Mouse (Mus musculus): ENCODE measurements around the gene Ak4. TPM values are rescaled to one million over a fixed set of nuclear protein-coding genes. Genes with fewer than 3 reads are reported as not detected.

Ak4 gene
- polyA plus RNA-seq, 1 experiment from 2014 or later: 19.0 TPM

DNA sequence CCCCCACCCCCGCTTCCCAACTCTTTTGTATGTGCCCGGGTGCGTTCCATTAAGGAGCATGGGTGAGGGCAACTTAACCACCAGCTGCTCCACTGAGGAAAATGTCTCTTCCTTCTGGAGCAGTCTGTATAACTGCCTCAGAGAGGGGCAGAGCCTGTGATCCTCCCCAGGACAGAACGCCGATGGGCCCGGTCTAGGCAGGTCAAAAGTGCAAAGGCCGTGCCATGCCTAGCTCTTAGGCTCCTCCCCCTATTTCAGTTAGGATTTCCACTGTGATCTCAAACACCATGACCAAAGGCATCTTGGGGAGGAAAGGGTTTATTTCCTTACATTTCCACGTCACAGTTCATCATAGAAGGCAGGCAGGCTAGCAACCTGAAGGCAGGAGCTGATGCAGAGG, 29.6 kb downstream of the Ak4 start:
- Histone ChIP-seq H3K9ac (no peak overlapping the region), H3K27me3 (no peaks in the 10 kb centered on the region), H3K9me3 (replicated peaks) (no peaks in the 10 kb centered on the region), H3K36me3 (no peaks in the 10 kb centered on the region; the same call in 1 of the 2 replicates), H3K4me2 (no peak overlapping the region), H3K4me1 (no peaks in the 10 kb centered on the region), H3K27ac (no peak overlapping the region), H3K4me3 (replicated peaks) (no peak overlapping the region)
- ATAC-seq (replicated peaks; ENCODE audit: low FRiP score): no peak
- WGBS: 82% methylated on average over 8 of the region's 8 CpGs

DNA sequence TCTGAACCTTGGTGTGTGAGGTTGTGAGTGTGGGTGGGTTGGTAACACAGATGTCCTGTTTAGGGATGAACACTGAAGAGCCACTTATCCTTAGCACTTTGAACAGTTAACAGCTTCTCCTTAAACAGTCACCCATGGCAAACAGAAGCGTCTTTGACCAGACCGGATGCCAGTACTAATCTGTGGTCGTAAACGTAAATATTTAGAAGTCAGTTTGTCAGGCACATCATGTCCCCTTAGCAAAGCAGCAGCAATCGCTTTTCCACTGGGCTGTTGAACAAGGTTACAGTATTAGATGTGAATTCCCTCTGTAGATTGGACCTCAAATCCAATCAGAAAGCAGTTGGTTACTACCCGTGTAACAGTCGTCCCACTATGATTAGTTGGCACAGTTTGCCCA, 30.3 kb downstream of the Ak4 start:
- H3K4me3 ChIP-seq (replicated peaks): no peak overlapping the region
- no peak overlapping the region for H3K27ac ChIP-seq
- H3K36me3 ChIP-seq: no peaks in the 10 kb centered on the region; the same call in 1 of the 2 replicates
- no peak for ATAC-seq (replicated peaks; ENCODE audit: low FRiP score)
- no peaks in the 10 kb centered on the region for H3K27me3 ChIP-seq
- WGBS: 81% methylated on average over 7 of the region's 7 CpGs
- no peak overlapping the region for H3K9ac ChIP-seq
- H3K4me1 ChIP-seq: no peaks in the 10 kb centered on the region
- H3K4me2 ChIP-seq: no peak overlapping the region
- no peaks in the 10 kb centered on the region for H3K9me3 ChIP-seq (replicated peaks)

DNA sequence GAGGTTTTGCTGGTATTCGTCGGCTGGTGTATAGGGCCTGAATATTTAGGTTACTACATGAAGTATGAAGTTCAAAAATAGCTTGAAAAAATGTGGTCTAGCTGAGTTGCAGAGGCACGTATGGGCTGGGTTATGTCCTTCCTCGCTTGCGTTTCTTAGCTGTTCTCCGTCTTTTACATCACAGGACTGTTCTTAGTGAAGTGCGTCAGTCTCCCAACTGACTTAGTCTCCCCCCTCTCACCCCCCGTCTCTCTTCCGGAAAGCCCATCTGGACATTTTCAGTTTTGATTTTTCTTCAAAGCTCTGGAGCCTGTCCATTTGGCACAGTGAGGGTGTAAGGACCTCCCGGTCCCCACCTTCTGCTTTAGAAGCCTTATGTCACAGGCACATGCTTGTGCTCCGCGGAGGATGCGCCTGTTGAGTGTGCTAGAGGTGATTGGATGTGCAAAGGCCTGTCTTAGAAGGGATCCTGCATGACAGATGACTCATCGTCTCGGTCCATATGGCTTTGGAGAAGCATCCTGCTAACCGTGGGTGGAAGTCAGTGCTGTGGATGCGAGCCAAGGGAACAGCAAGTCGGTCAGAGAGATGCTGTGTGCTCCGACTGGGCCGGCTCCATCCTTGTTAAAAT, 31.2 kb downstream of the Ak4 start:
- Histone ChIP-seq H3K27ac (no peak overlapping the region), H3K4me2 (no peak overlapping the region), H3K9me3 (replicated peaks) (no peaks in the 10 kb centered on the region), H3K27me3 (no peaks in the 10 kb centered on the region), H3K9ac (no peak overlapping the region), H3K4me3 (replicated peaks) (no peak overlapping the region), H3K36me3 (no peaks in the 10 kb centered on the region; the same call in 1 of the 2 replicates), H3K4me1 (no peaks in the 10 kb centered on the region)
- 81% methylated on average over 20 of the region's 20 CpGs for WGBS
- ATAC-seq (replicated peaks; ENCODE audit: low FRiP score): no peak

DNA sequence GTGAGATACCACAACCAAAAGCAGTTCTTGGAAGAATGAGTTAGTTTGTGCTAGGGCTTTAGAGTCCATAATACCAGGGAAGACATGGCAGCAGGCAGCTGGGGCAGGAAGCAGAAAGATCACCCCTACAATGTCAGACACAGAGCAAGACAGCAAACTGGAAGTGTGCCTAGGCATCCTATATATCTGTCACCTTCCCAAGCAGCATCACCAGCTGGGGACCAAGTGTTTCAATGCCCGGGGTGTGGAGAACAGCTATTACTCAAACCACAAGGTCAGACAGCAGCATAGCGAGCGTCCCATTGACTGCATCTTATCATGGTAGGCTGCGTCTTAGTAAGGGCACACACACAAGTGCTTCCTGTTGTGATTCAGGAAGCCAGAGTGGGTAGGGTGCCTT, 32.0 kb downstream of the Ak4 start:
- ATAC-seq (replicated peaks; ENCODE audit: low FRiP score): no peak
- Histone ChIP-seq H3K4me2 (no peak overlapping the region), H3K36me3 (no peaks in the 10 kb centered on the region; the same call in 1 of the 2 replicates), H3K9me3 (replicated peaks) (no peaks in the 10 kb centered on the region), H3K4me3 (replicated peaks) (no peak overlapping the region), H3K27me3 (no peaks in the 10 kb centered on the region), H3K9ac (no peak overlapping the region), H3K27ac (no peak overlapping the region), H3K4me1 (no peaks in the 10 kb centered on the region)
- WGBS: 92% methylated on average over 4 of the region's 4 CpGs

DNA sequence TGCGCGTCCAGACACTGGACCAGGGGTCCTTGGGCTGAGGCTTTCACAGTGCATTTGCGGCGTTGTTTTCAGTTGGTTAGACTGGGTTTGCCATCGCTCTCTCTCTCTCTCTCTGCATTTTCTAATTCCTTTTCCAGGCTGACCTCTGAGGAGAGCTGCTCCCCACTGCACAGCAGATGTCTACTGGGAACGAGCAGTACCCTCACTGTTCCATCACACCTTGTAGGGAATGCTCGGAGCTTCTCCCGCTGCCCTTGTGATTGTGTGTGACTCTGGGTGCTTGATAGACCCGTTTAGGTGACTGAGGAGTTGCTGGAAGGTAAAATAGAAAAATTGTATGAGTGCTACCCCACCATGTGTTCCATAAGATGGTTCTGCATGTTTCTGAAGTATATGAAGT, 33.8 kb downstream of the Ak4 start:
- H3K27me3 ChIP-seq: no peaks in the 10 kb centered on the region
- H3K36me3 ChIP-seq: no peaks in the 10 kb centered on the region
- H3K4me2 ChIP-seq: no peak overlapping the region
- WGBS: 91% methylated on average over 9 of the region's 9 CpGs
- H3K4me1 ChIP-seq: no peaks in the 10 kb centered on the region
- H3K27ac ChIP-seq: no peak overlapping the region
- H3K9ac ChIP-seq: no peak overlapping the region
- H3K4me3 ChIP-seq (replicated peaks): no peak overlapping the region
- no peak for ATAC-seq (replicated peaks; ENCODE audit: low FRiP score)
- H3K9me3 ChIP-seq (replicated peaks): no peaks in the 10 kb centered on the region

GRCm38 (mm10) chr4:101457176-101457575, 38.1 kb downstream of the Ak4 start:
- H3K9me3 ChIP-seq (replicated peaks): no peaks in the 10 kb centered on the region
- H3K36me3 ChIP-seq: no peaks in the 10 kb centered on the region
- no peak overlapping the region for H3K4me2 ChIP-seq
- no peak overlapping the region for H3K27ac ChIP-seq
- 88% methylated on average over 8 of the region's 8 CpGs for WGBS
- no peak overlapping the region for H3K9ac ChIP-seq
- no peak overlapping the region for H3K4me3 ChIP-seq (replicated peaks)
- H3K4me1 ChIP-seq: no peaks in the 10 kb centered on the region
- no peaks in the 10 kb centered on the region for H3K27me3 ChIP-seq
- ATAC-seq (replicated peaks; ENCODE audit: low FRiP score): no peak

- 0 out of 2 replicates have a peak, but pooled peaks have one; percentile 22 for ATAC-seq (replicated peaks; ENCODE audit: low FRiP score)
- WGBS: 47% methylated on average over 2 of the region's 2 CpGs
Observed at GRCm38 (mm10) chr4:101458341-101458740, 39.3 kb downstream of the Ak4 start.

GRCm38 (mm10) chr4:101459358-101459757, 40.3 kb downstream of the Ak4 start:
- WGBS: 76% methylated on average over 4 of the region's 4 CpGs
- Histone ChIP-seq H3K9ac (no peak overlapping the region), H3K4me1 (no peaks in the 10 kb centered on the region), H3K4me3 (replicated peaks) (no peak overlapping the region), H3K9me3 (replicated peaks) (no peaks in the 10 kb centered on the region), H3K4me2 (no peak overlapping the region), H3K27ac (no peak overlapping the region), H3K27me3 (no peaks in the 10 kb centered on the region), H3K36me3 (0 out of 2 replicates have a peak, but pooled peaks cover under 1% of the 10 kb centered on the region)
- no peak for ATAC-seq (replicated peaks; ENCODE audit: low FRiP score)

More at GRCm38 (mm10) chr4:101458341-101458740, 39.3 kb downstream of the Ak4 start:
- no peak overlapping the region for H3K9ac ChIP-seq
- H3K27me3 ChIP-seq: no peaks in the 10 kb centered on the region
- no peaks in the 10 kb centered on the region for H3K9me3 ChIP-seq (replicated peaks)
- no peaks in the 10 kb centered on the region for H3K4me1 ChIP-seq
- H3K4me3 ChIP-seq (replicated peaks): no peak overlapping the region
- H3K36me3 ChIP-seq: no peaks in the 10 kb centered on the region
- no peak overlapping the region for H3K4me2 ChIP-seq
- no peak overlapping the region for H3K27ac ChIP-seq

GRCm38 (mm10) chr4:101460114-101460513, 41.0 kb downstream of the Ak4 start:
- no peaks in the 10 kb centered on the region for H3K27me3 ChIP-seq
- no peak overlapping the region for H3K4me2 ChIP-seq
- no peak overlapping the region for H3K27ac ChIP-seq
- WGBS: 89% methylated on average over 1 of the region's 1 CpGs
- ATAC-seq (replicated peaks; ENCODE audit: low FRiP score): no peak
- no peak overlapping the region for H3K9ac ChIP-seq
- no peaks in the 10 kb centered on the region for H3K4me1 ChIP-seq
- H3K4me3 ChIP-seq (replicated peaks): no peak overlapping the region
- 0 out of 2 replicates have a peak, but pooled peaks cover 3% of the 10 kb centered on the region for H3K36me3 ChIP-seq
- H3K9me3 ChIP-seq (replicated peaks): no peaks in the 10 kb centered on the region

DNA sequence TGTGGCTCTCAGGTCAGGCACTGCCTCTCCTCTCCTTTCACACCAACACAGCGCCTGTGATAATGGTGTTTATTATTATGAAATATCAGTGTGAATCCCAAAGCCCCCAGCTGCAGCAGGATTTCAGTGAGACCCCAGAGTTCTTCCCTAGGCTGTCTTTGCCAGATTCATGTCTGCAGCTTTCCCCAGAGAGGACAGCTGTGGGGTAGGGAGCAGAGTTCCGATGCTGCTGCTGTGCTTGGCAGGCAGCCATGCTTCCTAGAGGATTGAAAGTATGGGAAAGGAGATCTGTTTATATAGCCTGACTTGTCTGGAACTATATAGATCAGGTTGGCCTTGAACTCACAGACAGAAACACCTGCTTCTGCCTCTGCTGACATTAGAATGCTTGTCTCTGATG, 43.0 kb downstream of the Ak4 start:
- WGBS: 77% methylated on average over 2 of the region's 2 CpGs
- Histone ChIP-seq H3K9me3 (replicated peaks) (no peaks in the 10 kb centered on the region), H3K27me3 (no peaks in the 10 kb centered on the region)

DNA sequence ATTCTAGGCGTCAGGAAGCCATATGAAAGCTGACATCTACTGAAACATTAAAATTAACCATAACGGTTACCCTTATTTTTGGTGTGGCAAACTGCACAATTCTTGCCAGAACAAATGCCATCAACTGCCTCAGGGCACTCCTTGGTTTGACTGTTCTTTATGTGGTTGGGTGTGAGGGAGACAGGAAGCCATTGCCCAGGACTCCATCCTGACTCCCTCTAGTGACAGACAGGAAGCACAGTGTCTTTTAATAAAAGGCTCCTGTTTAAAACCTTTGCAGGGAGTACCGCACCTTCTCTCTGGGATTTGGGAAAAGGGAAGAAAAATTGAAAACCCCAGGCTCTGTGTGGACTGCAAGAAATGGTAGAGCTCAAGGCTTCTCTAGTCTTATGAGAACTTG, 47.2 kb downstream of the Ak4 start:
- Histone ChIP-seq H3K4me3 (replicated peaks) (no peak overlapping the region), H3K27me3 (no peaks in the 10 kb centered on the region), H3K4me1 (no peaks in the 10 kb centered on the region), H3K9me3 (replicated peaks) (no peaks in the 10 kb centered on the region), H3K36me3 (0 out of 2 replicates have a peak, but pooled peaks cover 6% of the 10 kb centered on the region), H3K27ac (no peak overlapping the region), H3K9ac (no peak overlapping the region), H3K4me2 (no peak overlapping the region)
- WGBS: 82% methylated on average over 3 of the region's 3 CpGs
- no peak for ATAC-seq (replicated peaks; ENCODE audit: low FRiP score)

More for the DNA sequence above, 43.0 kb downstream of the Ak4 start:
- Histone ChIP-seq H3K36me3 (0 out of 2 replicates have a peak, but pooled peaks cover 6% of the 10 kb centered on the region), H3K4me1 (no peaks in the 10 kb centered on the region), H3K27ac (no peak overlapping the region), H3K9ac (no peak overlapping the region), H3K4me3 (replicated peaks) (no peak overlapping the region), H3K4me2 (no peak overlapping the region)
- ATAC-seq (replicated peaks; ENCODE audit: low FRiP score): no peak

DNA sequence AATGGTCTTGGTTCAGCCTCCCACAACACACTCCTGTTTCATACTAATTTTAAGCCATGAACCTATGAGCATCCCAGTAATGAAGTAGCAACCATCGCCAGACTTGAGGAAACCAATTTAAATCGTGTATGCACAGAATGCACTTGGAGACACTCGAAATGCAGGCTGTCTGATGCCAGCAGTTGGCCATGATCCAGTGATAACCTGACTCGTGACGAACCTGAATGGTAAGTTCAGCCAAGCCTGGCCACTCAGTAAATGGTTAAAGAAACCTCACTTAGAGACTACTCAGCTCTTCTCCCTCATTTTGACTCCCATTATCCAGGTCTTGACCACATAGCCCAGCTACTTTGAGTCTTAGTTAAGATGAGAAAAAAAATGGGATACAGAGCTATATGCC, 50.2 kb downstream of the Ak4 start:
- Histone ChIP-seq H3K4me2 (no peak overlapping the region), H3K9ac (no peak overlapping the region), H3K4me3 (replicated peaks) (no peak overlapping the region), H3K4me1 (no peaks in the 10 kb centered on the region), H3K36me3 (0 out of 2 replicates have a peak, but pooled peaks cover 6% of the 10 kb centered on the region), H3K9me3 (replicated peaks) (no peaks in the 10 kb centered on the region), H3K27ac (no peak overlapping the region), H3K27me3 (no peaks in the 10 kb centered on the region)
- WGBS: 81% methylated on average over 5 of the region's 5 CpGs
- ATAC-seq (replicated peaks; ENCODE audit: low FRiP score): no peak

GRCm38 (mm10) chr4:101470543-101470942, 51.5 kb downstream of the Ak4 start:
- 63% methylated on average over 5 of the region's 5 CpGs for WGBS

More at GRCm38 (mm10) chr4:101470543-101470942, 51.5 kb downstream of the Ak4 start:
- H3K4me1 ChIP-seq: no peaks in the 10 kb centered on the region
- H3K9ac ChIP-seq: no peak overlapping the region
- H3K4me2 ChIP-seq: no peak overlapping the region
- 0 out of 2 replicates have a peak, but pooled peaks cover 3% of the 10 kb centered on the region for H3K36me3 ChIP-seq
- no peak overlapping the region for H3K4me3 ChIP-seq (replicated peaks)
- no peak for ATAC-seq (replicated peaks; ENCODE audit: low FRiP score)
- H3K27me3 ChIP-seq: no peaks in the 10 kb centered on the region
- no peak overlapping the region for H3K27ac ChIP-seq
- H3K9me3 ChIP-seq (replicated peaks): no peaks in the 10 kb centered on the region
